Mouse (Mus musculus): ENCODE data around the gene Ddx54. TPM values are rescaled to one million over a fixed set of nuclear protein-coding genes. Genes with fewer than 3 reads are reported as not detected.

The Ddx54 gene
- polyA plus RNA-seq, 2 experiments: 34.1 to 36.1 TPM

GRCm38 (mm10) chr5:120656281-120656751 is 43.8 kb downstream of the Ddx54 start:
- no peak for TF ChIP-seq POLR2A (IDR thresholded peaks at IDR 0.05; ENCODE audit: borderline replicate concordance, extremely low read depth, insufficient read depth, insufficient read length)
- H3K9me3 ChIP-seq (ENCODE audit: control insufficient read depth, low read length): no peaks in the 10 kb centered on the region
- H3K27me3 ChIP-seq (ENCODE audit: control insufficient read depth, insufficient read depth, low read length): no peaks in the 10 kb centered on the region
- no peak overlapping the region for H3K4me3 ChIP-seq (replicated peaks; ENCODE audit: low read length)
- no peak for DNase-seq (ENCODE audit: low spot score)
- H3K4me2 ChIP-seq (replicated peaks; ENCODE audit: low read depth, low read length, severe bottlenecking): no peak overlapping the region
- no peak for ATAC-seq (ENCODE audit: low FRiP score, low read depth)
- H3K9ac ChIP-seq (ENCODE audit: low read depth, low read length, severe bottlenecking): no peak overlapping the region
- no peaks in the 10 kb centered on the region for H3K4me1 ChIP-seq (ENCODE audit: control insufficient read depth, insufficient read depth, low read length)
- H3K27ac ChIP-seq (replicated peaks; ENCODE audit: low read depth, low read length): no peak overlapping the region
- no peaks in the 10 kb centered on the region for H3K36me3 ChIP-seq (ENCODE audit: control insufficient read depth, insufficient read depth, low read length)
- 80% methylated on average over 12 of the region's 12 CpGs for WGBS

- H3K27me3 ChIP-seq (ENCODE audit: control insufficient read depth, insufficient read depth, low read length): no peaks in the 10 kb centered on the region
- 68% methylated on average over 5 of the region's 5 CpGs for WGBS
Observed at GRCm38 (mm10) chr5:120660816-120661215, 48.3 kb downstream of the Ddx54 start.

GRCm38 (mm10) chr5:120664888-120665287 is 52.3 kb downstream of the Ddx54 start:
- 52% methylated on average over 2 of the region's 2 CpGs for WGBS
- ATAC-seq (ENCODE audit: low FRiP score, low read depth): no peak
- Histone ChIP-seq H3K27me3 (ENCODE audit: control insufficient read depth, insufficient read depth, low read length) (no peaks in the 10 kb centered on the region), H3K9ac (ENCODE audit: low read depth, low read length, severe bottlenecking) (no peak overlapping the region), H3K4me2 (replicated peaks; ENCODE audit: low read depth, low read length, severe bottlenecking) (no peak overlapping the region), H3K4me1 (ENCODE audit: control insufficient read depth, insufficient read depth, low read length) (no peaks in the 10 kb centered on the region), H3K36me3 (ENCODE audit: control insufficient read depth, insufficient read depth, low read length) (no peaks in the 10 kb centered on the region), H3K4me3 (replicated peaks; ENCODE audit: low read length) (no peak overlapping the region), H3K9me3 (ENCODE audit: control insufficient read depth, low read length) (no peaks in the 10 kb centered on the region), H3K27ac (replicated peaks; ENCODE audit: low read depth, low read length) (no peak overlapping the region)
- no peak for DNase-seq (ENCODE audit: low spot score)
- no peak for TF ChIP-seq POLR2A (IDR thresholded peaks at IDR 0.05; ENCODE audit: borderline replicate concordance, extremely low read depth, insufficient read depth, insufficient read length)

More at GRCm38 (mm10) chr5:120660816-120661215, 48.3 kb downstream of the Ddx54 start:
- no peak overlapping the region for H3K27ac ChIP-seq (replicated peaks; ENCODE audit: low read depth, low read length)
- H3K4me2 ChIP-seq (replicated peaks; ENCODE audit: low read depth, low read length, severe bottlenecking): no peak overlapping the region
- no peaks in the 10 kb centered on the region for H3K4me1 ChIP-seq (ENCODE audit: control insufficient read depth, insufficient read depth, low read length)
- H3K36me3 ChIP-seq (ENCODE audit: control insufficient read depth, insufficient read depth, low read length): no peaks in the 10 kb centered on the region
- H3K9ac ChIP-seq (ENCODE audit: low read depth, low read length, severe bottlenecking): no peak overlapping the region
- TF ChIP-seq POLR2A (IDR thresholded peaks at IDR 0.05; ENCODE audit: borderline replicate concordance, extremely low read depth, insufficient read depth, insufficient read length): no peak
- H3K4me3 ChIP-seq (replicated peaks; ENCODE audit: low read length): no peak overlapping the region
- no peaks in the 10 kb centered on the region for H3K9me3 ChIP-seq (ENCODE audit: control insufficient read depth, low read length)
- no peak for DNase-seq (ENCODE audit: low spot score)
- no peak for ATAC-seq (ENCODE audit: low FRiP score, low read depth)

DNA sequence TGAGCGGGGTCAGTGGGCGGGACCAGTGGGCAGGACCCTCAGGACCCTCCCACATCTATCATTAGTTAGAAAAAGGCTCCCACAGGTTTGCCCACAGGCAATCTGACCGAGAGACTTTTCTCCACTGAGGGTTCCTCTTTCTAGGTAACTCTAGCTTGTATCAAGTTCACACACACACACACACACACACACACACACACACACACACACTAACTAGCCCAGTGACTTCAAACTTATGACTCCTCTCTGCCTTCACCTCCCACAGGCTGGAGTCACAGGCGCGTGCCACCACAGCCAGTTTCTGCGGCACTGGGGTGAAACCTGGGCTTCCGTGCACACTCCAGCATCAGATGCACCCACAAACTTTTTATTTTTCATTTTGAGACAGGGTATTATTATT is 56.2 kb downstream of the Ddx54 start:
- ATAC-seq (ENCODE audit: low FRiP score, low read depth) (no peak), DNase-seq (ENCODE audit: low spot score) (no peak)
- 68% methylated on average over 7 of the region's 7 CpGs for WGBS
- Histone ChIP-seq H3K9me3 (ENCODE audit: control insufficient read depth, low read length) (no peaks in the 10 kb centered on the region), H3K4me1 (ENCODE audit: control insufficient read depth, insufficient read depth, low read length) (no peaks in the 10 kb centered on the region), H3K36me3 (ENCODE audit: control insufficient read depth, insufficient read depth, low read length) (no peaks in the 10 kb centered on the region), H3K9ac (ENCODE audit: low read depth, low read length, severe bottlenecking) (no peak overlapping the region), H3K27me3 (ENCODE audit: control insufficient read depth, insufficient read depth, low read length) (no peaks in the 10 kb centered on the region), H3K4me2 (replicated peaks; ENCODE audit: low read depth, low read length, severe bottlenecking) (no peak overlapping the region), H3K4me3 (replicated peaks; ENCODE audit: low read length) (no peak overlapping the region), H3K27ac (replicated peaks; ENCODE audit: low read depth, low read length) (no peak overlapping the region)
- TF ChIP-seq POLR2A (IDR thresholded peaks at IDR 0.05; ENCODE audit: borderline replicate concordance, extremely low read depth, insufficient read depth, insufficient read length): no peak

DNA sequence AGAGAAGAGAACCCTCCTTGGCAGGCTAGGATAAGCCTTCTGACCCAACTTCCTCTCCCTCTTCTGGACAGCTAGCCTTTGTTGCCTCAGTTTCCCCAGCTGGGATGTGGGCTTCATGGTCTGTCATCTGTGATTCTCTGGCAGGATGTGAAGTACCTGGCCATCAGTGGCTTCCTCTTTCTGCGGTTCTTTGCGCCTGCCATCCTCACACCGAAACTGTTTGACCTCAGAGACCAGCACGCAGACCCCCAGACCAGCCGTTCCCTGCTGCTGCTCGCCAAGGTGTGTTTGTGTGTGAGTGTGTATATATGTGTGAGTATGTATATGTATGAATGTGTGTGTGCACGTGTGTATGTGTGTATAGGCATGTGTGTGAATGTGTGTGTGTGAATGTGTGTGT is 57.6 kb downstream of the Ddx54 start:
- Histone ChIP-seq H3K9me3 (ENCODE audit: control insufficient read depth, low read length) (no peaks in the 10 kb centered on the region), H3K27ac (replicated peaks; ENCODE audit: low read depth, low read length) (no peak overlapping the region), H3K4me3 (replicated peaks; ENCODE audit: low read length) (no peak overlapping the region), H3K4me2 (replicated peaks; ENCODE audit: low read depth, low read length, severe bottlenecking) (no peak overlapping the region), H3K9ac (ENCODE audit: low read depth, low read length, severe bottlenecking) (no peak overlapping the region), H3K27me3 (ENCODE audit: control insufficient read depth, insufficient read depth, low read length) (no peaks in the 10 kb centered on the region), H3K4me1 (ENCODE audit: control insufficient read depth, insufficient read depth, low read length) (no peaks in the 10 kb centered on the region), H3K36me3 (ENCODE audit: control insufficient read depth, insufficient read depth, low read length) (no peaks in the 10 kb centered on the region)
- ATAC-seq (ENCODE audit: low FRiP score, low read depth) (no peak), DNase-seq (ENCODE audit: low spot score) (no peak)
- no peak for TF ChIP-seq POLR2A (IDR thresholded peaks at IDR 0.05; ENCODE audit: borderline replicate concordance, extremely low read depth, insufficient read depth, insufficient read length)
- 82% methylated on average over 7 of the region's 7 CpGs for WGBS

DNA sequence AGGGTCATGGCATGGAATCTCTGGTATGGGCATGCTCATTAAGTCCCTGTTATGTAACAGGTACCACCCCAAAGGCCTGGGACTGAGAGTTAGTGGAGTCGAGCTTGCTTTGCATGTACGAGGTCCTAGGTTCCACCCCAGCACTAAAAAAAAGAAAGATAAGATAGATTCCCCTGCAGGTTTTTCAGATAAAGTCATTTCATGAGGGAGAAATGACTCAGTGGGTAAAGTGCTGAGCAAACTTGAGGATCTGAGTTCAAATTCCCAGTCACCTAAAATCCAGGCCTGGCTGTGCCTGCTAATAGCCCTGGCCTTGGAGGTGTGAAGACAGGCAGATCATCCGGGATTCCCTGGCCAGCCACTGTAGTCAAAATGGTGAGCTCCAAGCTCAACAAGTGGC is 59.3 kb downstream of the Ddx54 start:
- ATAC-seq (ENCODE audit: low FRiP score, low read depth) (no peak), DNase-seq (ENCODE audit: low spot score) (no peak)
- Histone ChIP-seq H3K9me3 (ENCODE audit: control insufficient read depth, low read length) (no peaks in the 10 kb centered on the region), H3K27me3 (ENCODE audit: control insufficient read depth, insufficient read depth, low read length) (no peaks in the 10 kb centered on the region), H3K4me3 (replicated peaks; ENCODE audit: low read length) (no peak overlapping the region), H3K4me2 (replicated peaks; ENCODE audit: low read depth, low read length, severe bottlenecking) (no peak overlapping the region), H3K4me1 (ENCODE audit: control insufficient read depth, insufficient read depth, low read length) (no peaks in the 10 kb centered on the region), H3K27ac (replicated peaks; ENCODE audit: low read depth, low read length) (no peak overlapping the region), H3K36me3 (ENCODE audit: control insufficient read depth, insufficient read depth, low read length) (no peaks in the 10 kb centered on the region), H3K9ac (ENCODE audit: low read depth, low read length, severe bottlenecking) (no peak overlapping the region)
- WGBS: 84% methylated on average over 3 of the region's 3 CpGs
- no peak for TF ChIP-seq POLR2A (IDR thresholded peaks at IDR 0.05; ENCODE audit: borderline replicate concordance, extremely low read depth, insufficient read depth, insufficient read length)
